Mouse (Mus musculus) olfactory bulb, adult 2 months (tissue): ENCODE measurements around the gene Glb1.
A peak's percentile ranks its signal among the peaks of the same experiment; 100 is the strongest.

Source experiments
- CTCF ChIP-seq: fragments of 200-500 bp; IDR thresholded peaks from 2 replicates; pipeline ENCODE4 v1.5.1; 2012; ENCODE audit warnings: low read depth, mild to moderate bottlenecking, low read length, moderate library complexity; ENCODE audit not compliant: insufficient read depth
- POLR2A ChIP-seq: fragments of 200-500 bp; IDR thresholded peaks from 2 replicates; pipeline ENCODE4 v1.6.1; 2012; ENCODE audit warnings: mild to moderate bottlenecking, low read depth, low read length, moderate library complexity; ENCODE audit not compliant: insufficient read depth

DNA sequence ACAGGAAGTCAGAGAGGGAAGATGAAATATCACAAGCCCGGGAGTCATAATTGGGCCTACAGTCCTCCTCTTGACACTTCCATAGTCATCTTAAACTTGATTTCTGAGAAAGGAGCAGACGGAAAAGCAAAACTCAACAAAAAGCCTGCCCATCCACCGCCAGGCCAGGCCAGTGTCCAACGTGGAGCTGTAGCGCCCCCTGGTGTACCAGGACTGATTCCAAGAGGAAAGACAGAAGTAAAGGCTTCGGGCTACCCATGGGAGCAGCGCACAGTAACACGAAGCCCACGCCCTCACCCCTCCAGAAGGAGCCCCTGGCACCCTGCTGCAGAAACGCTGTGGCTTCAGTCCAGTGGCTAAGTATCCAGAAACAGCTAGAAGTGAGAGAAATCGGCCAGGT, 97.3 kb downstream of the Glb1 start:
- TF ChIP-seq POLR2A: no peak
- peak; percentile 71 for TF ChIP-seq CTCF
